Mouse (Mus musculus) erythroblast, embryonic 14.5 days (primary cell): ENCODE measurements around the gene March1.

Source experiments
- GATA1 ChIP-seq: IDR thresholded peaks from 2 replicates; pipeline ENCODE4 v1.6.1; 2012; ENCODE audit warnings: low read length, inconsistent platforms, mixed read lengths
- TAL1 ChIP-seq: IDR thresholded peaks from 3 replicates; pipeline ENCODE4 v1.6.1; 2012; ENCODE audit warnings: low read length, inconsistent platforms, mixed read lengths

DNA sequence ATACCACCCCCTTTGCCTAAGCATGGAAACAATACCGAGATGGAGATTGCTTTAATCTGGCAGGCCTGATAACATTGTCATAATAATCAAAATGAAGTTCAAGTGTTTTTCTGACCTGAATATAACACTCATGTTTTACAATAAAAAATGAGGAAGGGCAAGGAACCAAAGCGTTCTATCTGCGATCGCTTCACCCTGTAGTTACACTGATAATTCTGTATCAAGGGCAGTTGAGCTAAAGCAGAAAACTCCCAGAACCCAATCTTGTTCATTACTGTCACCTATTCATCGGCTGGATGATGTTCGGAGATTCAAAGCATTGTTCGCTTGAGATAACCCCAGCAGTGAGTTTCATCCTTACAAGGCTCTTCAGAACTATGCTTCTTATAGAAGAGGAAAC is 700.1 kb downstream of the March1 start:
- TF ChIP-seq TAL1, result no peak
- TF ChIP-seq GATA1, result no peak
